Mouse (Mus musculus) gastrocnemius, postnatal 4 days (tissue): ENCODE measurements at regions not wholly inside any gene's neighbourhood (a gene's known extent, or its start where the extent isn't known, plus 50 kb on each side); places are given as distances from the start of the nearest gene placed in this dataset.

Experiments
- DNase-seq, 2 experiments: peaks; one replicate each; pipeline ENCODE4 v3.0.0; 2021 to 2022; ENCODE audit warnings: low spot score in 2 of 2, mixed read lengths in 2 of 2

DNA sequence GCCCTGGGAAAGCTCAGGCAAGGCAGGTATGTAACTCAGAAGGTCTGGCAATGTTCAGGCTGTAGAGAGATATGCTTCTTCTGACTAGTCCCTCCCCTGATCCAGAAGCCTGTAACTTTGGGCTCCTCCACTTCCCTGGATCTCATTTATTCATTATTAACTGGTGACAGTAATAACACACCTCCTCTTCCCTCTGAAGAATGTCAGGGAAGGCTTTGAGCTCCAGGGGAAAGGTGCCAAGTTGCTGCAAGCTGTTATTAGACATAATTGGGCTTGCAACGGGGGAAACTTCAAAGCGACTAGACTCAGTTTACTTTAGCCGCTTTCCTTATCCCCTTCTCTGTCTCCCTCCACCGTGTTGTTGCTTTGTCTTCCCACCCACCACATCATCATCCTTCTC lies 75.6 kb upstream of the Tmprss2 start:
- no peak for DNase-seq

DNA sequence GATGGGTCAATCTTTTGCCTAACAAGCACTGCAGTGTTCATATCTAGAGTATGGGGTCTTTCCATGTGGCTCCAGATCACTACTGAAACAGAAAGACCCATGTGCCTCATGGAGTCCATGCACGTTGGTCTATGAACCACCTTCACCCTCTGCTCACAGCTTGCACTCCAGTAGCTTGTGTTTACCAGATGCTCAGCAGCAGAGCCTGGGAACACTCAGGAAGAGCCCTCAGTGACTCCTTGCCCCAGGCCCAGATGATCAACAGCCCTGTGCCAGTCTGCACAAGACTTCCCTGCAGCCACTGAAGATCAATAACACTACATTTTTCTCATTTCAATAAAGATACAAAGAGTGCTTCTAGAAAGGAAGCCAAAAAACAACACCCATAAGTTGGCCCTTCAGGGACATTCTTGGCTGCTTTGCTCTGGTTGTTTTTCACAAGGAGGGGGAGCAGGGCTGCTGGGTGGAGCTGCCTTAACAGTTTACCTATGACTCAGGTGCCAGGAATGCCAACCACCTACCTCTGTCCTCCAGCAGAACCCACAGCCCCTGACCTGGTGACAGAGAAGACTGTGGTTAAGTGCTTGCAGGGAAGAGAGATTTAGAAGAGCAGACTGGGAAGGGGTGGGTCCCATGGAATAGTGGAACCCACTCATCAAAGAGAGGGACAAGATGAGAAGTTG lies 74.7 kb upstream of the Tmprss2 start:
- DNase-seq = no peak

DNA sequence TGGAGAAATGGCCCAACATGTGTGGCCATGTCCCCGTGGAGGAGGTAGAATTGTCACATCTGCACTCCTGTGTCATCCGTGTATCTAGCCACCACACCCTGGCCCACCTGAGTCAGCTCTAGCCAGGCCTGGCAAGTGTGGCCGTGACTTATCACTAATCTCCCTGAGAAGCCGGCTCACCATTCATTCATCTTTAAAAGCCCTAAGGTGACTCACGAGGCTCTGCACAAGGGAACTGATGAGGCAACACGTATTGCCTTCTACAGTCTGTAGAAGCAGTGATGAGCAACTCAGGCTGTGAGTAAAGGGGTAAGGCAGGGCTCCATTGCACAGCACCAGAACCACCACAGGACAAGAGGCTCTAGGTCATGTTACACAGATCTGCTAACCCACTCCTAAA lies 70.2 kb upstream of the Tmprss2 start:
- no peak for DNase-seq

DNA sequence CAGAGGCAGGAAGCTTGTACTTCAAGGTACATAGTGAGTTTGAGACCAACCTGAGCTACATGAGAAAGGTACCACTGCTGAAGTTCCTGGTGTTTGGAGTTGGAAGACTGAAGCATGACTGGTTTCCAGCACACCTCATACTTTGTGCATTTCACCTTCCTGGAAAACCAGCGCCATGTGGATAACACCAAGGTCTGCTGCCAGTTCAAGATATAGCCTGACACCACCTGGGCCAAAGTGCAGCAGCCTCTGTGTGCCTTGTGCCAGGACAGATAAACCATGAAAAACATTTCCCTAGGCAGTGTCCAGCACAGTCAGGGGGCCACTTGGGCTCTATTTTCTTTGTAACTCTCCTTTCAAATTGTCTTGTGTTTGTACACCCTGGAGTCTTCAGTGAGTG lies 68.8 kb upstream of the Tmprss2 start:
- DNase-seq = no peak

DNA sequence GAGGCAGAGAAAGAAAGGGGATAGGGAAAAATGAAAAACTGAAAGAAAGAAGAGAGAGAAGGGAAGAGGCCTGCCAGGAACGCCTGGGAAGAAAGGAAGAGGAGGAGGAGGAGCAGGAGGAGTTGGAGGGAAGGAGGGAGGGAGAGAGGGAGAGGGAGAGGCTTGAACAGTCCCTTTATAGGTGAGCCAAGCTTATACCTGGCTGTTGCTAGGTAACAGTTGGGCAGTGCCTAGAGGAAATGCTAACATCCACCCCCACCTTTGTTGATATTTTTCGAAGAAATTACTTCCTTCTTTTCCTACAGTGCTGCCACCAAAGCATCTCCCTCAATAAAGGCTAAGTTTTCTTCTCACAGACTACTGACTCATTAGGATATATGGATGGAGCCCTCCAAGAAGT lies 68.3 kb upstream of the Tmprss2 start:
- no peak for DNase-seq

DNA sequence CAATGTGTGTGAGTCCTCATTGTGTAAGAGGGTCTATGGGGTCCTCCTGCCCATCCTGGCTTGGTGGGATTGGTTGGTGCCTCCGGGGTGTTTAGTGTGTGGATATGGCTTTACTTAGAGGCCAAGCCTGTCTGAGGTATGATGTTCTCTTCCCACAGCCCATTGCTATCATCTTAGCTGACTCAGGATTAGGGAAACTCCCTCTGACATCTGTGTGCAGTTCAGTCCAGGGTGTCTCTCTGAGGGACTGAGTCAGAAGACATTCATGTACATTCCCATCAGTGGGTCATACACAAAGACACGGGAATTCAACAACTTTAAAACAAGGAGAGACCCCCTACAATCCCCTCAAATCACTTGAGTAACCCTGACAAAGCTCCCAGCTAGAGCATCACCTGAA lies 66.6 kb upstream of the Tmprss2 start:
- no peak for DNase-seq

DNA sequence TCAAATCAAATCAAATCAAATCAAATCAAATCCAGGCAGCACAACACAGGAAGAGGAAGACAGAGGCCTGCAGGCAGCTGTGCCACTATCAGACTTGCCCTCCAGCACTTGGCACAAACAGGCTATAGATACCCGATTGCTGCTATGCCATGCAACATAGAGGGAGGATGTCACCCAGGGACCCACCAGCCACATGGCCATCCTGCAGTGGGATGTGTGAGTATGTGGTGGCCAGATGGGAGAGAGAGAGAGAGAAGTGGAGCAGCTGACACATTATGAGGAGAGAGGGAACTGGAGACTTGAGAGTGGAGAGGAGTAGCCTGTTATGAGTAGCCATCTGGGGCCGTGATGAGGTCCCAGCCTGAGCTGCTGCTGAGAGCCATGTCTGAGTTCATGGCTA lies 62.6 kb upstream of the Tmprss2 start:
- no peak for DNase-seq

DNA sequence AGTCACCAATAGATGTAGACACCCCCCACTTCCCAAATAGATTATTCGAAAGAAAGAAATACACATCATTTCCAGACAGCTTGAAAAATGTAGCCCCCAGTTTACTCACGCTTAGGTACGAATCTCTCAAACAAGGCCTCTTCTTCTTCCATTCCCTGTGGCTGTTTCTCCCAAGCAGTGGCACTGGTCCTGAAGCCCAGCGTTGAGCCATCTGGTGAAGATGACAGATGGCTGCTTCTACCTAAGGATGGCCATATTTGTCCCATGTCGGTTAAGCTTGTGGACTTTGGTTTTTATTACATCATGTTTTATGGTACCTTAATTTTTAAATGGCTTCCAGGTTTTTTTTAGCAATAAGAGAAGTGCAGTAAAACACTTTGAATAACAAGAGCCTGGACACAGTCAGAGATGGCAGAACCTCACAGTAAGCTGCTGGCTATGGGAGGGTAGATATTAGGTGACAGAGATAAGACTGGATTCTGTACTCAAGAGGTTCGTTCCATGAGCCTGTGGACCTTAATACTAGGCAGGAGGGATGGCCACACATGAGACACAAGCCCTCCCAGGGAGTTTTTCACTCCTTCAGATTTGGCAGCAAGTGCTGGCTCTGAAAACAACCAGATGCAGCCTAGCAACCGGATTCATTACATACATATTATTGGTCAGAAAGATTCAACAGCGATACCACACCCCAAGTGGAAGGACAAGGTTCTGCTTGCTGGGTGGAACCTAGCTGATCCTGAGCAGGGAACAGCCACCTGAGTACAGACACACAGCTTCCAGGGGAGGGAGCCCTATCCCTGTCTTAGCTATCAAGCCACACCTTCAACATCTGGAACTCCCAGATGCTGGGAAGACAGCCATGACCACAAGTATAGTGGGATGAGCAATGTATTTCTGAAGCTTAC lies 59.4 kb upstream of the Tmprss2 start:
- DNase-seq = peak in 1 of 2 experiments; percentile 11

DNA sequence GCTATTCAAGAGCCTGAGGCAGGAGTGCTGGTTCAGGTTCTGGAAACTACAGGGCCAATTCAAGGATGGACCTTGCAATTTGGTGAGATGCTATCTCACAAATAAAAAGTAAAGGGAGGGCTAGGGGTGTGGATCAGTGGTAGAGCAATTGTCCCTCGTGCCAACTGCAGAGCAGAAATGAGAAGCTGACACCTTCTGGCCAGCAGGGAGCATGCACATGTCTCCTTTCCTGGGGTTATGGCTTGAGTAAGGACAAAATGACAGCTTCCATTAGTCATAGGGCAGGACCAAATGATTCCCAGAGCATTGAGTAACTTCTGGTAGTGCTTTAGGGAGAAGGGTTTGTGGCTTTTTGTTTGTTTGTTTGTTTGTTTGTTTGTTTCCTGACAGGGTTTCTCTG lies 56.5 kb upstream of the Tmprss2 start:
- no peak for DNase-seq

DNA sequence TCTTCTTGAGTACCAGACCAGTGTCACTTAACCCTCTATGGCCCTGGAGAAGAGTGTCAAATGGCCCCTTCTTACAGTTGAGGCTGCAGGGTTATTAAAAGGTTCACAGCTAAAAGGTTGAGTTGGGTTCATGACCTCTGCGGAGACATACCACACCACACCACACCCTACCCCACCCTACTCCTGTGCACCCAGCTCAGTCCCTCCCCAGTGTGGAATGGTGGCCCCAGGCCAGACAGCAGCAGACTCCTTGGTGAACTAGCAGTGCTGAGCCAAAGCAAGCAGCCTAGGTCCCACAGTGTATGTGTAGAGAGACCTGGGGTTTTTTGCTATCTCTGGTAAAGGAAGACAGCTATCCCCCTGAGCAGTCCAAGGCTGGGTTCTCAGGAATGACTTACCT lies 54.5 kb upstream of the Tmprss2 start:
- DNase-seq = no peak
